Mouse (Mus musculus): Measurements from ENCODE around the gene Mettl13. TPM values are rescaled to one million over a fixed set of nuclear protein-coding genes. Genes with fewer than 3 reads are reported as not detected.

The Mettl13 gene
- polyA plus RNA-seq (2014; fragmentation: Nextera tagmentation; extraction: Ambion mirVana), result 20.5 and 23.1 TPM in 2 replicates

GRCm38 (mm10) chr1:162548016-162548916 is at the start of gene Mettl13:
Gene Mettl13 (minus strand): TSS chr1:162548551.
- Histone ChIP-seq H3K9ac (ENCODE audit: low read length) (peak within 1 kb of the TSS; percentile 72), H3K27me3 (ENCODE audit: control insufficient read depth, insufficient read depth, low read length) (no peaks in the 10 kb centered on the region), H3K27ac (ENCODE audit: low read depth, low read length) (no peak within 1 kb of the TSS), H3K4me3 (ENCODE audit: low read depth, low read length) (peak within 1 kb of the TSS; percentile 63), H3K9me3 (ENCODE audit: control insufficient read depth, low read length) (no peaks in the 10 kb centered on the region), H3K36me3 (ENCODE audit: control insufficient read depth, insufficient read depth, low read length) (peaks cover 6% of the 10 kb centered on the region; the same call in 1 of the 2 replicates), H3K4me1 (replicated peaks; ENCODE audit: control insufficient read depth, insufficient read depth, low read length) (0 out of 2 replicates have a peak, but pooled peaks cover 2% of the 10 kb centered on the region), H3K4me2 (ENCODE audit: low read depth, low read length, severe bottlenecking) (peak within 1 kb of the TSS; percentile 91)
- ATAC-seq (replicated peaks; ENCODE audit: low FRiP score) (peak; percentile 99), DNase-seq (ENCODE audit: low spot score) (peak; percentile 97)
- 1% methylated on average over 52 of the region's 52 CpGs for WGBS

DNA sequence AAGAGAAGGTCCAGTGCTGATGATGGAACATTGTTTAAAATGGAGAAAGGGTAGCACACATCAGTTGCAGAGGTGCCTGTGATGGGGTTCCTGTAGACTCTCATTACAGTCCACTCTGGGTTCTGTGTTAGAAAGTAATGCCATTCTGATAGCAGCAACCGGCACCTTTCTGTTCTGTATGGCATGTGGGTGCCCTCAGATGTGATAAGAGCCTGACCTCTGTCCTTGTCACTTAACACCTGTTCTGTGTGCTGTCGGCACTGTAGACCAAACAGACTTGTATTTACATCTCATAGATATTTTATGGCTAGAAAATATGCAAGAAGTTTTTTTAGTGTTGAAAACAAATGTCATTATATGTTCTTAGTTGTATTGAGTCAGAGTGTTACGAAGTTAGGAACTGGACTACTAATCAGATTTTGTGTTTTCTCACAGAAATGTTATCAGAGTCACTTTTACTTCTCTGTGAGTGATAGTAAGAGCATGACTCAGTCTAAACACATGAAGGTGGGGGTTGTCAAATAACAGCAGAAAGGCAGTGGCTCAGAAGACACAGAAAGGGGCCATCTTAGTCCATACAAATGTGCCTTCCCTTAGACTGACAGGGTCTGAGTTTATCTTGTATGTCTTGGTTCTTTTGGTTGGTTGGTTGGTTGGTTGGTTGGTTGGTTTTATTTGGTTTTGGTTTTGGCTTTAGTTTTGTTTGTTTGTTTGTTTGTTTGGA is 49.2 kb upstream of the Mettl13 start:
- ATAC-seq (replicated peaks; ENCODE audit: low FRiP score) (no peak), DNase-seq (ENCODE audit: low spot score) (no peak)
- Histone ChIP-seq H3K4me2 (ENCODE audit: low read depth, low read length, severe bottlenecking) (no peak overlapping the region), H3K4me1 (replicated peaks; ENCODE audit: control insufficient read depth, insufficient read depth, low read length) (no peaks in the 10 kb centered on the region), H3K27ac (ENCODE audit: low read depth, low read length) (no peak overlapping the region), H3K9ac (ENCODE audit: low read length) (no peak overlapping the region), H3K27me3 (ENCODE audit: control insufficient read depth, insufficient read depth, low read length) (no peaks in the 10 kb centered on the region), H3K9me3 (ENCODE audit: control insufficient read depth, low read length) (no peaks in the 10 kb centered on the region), H3K4me3 (ENCODE audit: low read depth, low read length) (no peak overlapping the region), H3K36me3 (ENCODE audit: control insufficient read depth, insufficient read depth, low read length) (no peaks in the 10 kb centered on the region)
- 86% methylated on average over 3 of the region's 3 CpGs for WGBS

DNA sequence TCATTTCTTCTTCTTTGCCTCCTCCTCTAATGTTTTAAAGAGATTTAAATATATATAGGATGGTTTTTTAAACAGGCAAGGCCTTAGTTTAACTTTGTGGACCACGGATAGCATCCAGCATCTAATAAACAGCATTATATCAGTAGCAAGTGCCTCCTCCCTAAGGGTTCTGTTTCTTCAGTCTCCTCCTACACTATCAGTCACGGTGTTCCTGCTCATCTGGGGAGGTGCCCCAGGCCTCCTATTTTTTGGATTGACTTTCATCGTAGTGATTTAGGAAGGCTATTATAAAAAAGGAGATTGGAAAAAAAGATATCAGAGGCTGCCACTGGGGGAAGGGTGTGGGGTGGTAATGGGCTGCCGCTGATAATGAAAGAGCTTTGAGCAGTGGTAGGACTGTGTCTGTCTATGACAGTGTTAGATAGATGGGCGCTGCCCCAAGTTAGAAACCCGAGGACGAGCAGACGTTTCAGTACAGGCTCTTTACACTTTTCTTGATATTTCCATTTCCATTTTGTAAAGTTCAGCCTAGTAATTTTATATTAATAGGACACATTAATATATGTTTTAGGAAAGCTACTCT is 42.2 kb upstream of the Mettl13 start:
- H3K4me2 ChIP-seq (ENCODE audit: low read depth, low read length, severe bottlenecking), result no peak overlapping the region
- H3K27me3 ChIP-seq (ENCODE audit: control insufficient read depth, insufficient read depth, low read length), result no peaks in the 10 kb centered on the region
- H3K4me3 ChIP-seq (ENCODE audit: low read depth, low read length), result no peak overlapping the region
- no peak overlapping the region for H3K9ac ChIP-seq (ENCODE audit: low read length)
- no peaks in the 10 kb centered on the region for H3K4me1 ChIP-seq (replicated peaks; ENCODE audit: control insufficient read depth, insufficient read depth, low read length)
- no peak for ATAC-seq (replicated peaks; ENCODE audit: low FRiP score)
- WGBS, result 87% methylated on average over 8 of the region's 8 CpGs
- H3K9me3 ChIP-seq (ENCODE audit: control insufficient read depth, low read length), result no peaks in the 10 kb centered on the region
- H3K36me3 ChIP-seq (ENCODE audit: control insufficient read depth, insufficient read depth, low read length), result no peaks in the 10 kb centered on the region
- DNase-seq (ENCODE audit: low spot score), result no peak
- no peak overlapping the region for H3K27ac ChIP-seq (ENCODE audit: low read depth, low read length)

- Histone ChIP-seq H3K27ac (ENCODE audit: low read depth, low read length) (no peak overlapping the region), H3K27me3 (ENCODE audit: control insufficient read depth, insufficient read depth, low read length) (no peaks in the 10 kb centered on the region), H3K4me3 (ENCODE audit: low read depth, low read length) (no peak overlapping the region), H3K4me2 (ENCODE audit: low read depth, low read length, severe bottlenecking) (no peak overlapping the region), H3K4me1 (replicated peaks; ENCODE audit: control insufficient read depth, insufficient read depth, low read length) (no peaks in the 10 kb centered on the region), H3K36me3 (ENCODE audit: control insufficient read depth, insufficient read depth, low read length) (no peaks in the 10 kb centered on the region), H3K9me3 (ENCODE audit: control insufficient read depth, low read length) (no peaks in the 10 kb centered on the region), H3K9ac (ENCODE audit: low read length) (no peak overlapping the region)
- DNase-seq (ENCODE audit: low spot score) (peak; percentile 77), ATAC-seq (replicated peaks; ENCODE audit: low FRiP score) (peak; percentile 92)
- 7% methylated on average over 9 of the region's 9 CpGs for WGBS
Measured at GRCm38 (mm10) chr1:162589443-162589842, 41.1 kb upstream of the Mettl13 start.

DNA sequence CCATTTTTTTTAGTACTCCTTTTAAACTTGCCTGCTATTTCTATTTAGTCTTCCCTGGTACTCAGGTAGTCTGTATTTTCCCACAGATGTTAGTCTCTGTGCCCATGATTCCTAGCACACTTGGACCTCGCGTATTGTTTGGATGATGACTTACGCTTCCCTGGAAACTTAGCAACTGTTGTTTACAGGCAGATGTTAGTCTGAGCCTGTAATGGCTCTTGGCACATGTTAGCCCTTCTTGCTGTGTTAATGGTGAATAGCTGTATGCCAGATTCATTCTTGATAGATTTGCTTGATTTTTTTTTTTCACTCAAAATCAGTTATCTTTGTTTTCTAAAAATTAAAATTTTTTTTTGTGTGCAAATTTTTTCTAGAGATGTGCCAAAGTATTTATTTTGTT is 40.3 kb upstream of the Mettl13 start:
- no peaks in the 10 kb centered on the region for H3K4me1 ChIP-seq (replicated peaks; ENCODE audit: control insufficient read depth, insufficient read depth, low read length)
- H3K27me3 ChIP-seq (ENCODE audit: control insufficient read depth, insufficient read depth, low read length), result no peaks in the 10 kb centered on the region
- no peak overlapping the region for H3K9ac ChIP-seq (ENCODE audit: low read length)
- DNase-seq (ENCODE audit: low spot score), result no peak
- H3K9me3 ChIP-seq (ENCODE audit: control insufficient read depth, low read length), result no peaks in the 10 kb centered on the region
- no peaks in the 10 kb centered on the region for H3K36me3 ChIP-seq (ENCODE audit: control insufficient read depth, insufficient read depth, low read length)
- no peak for ATAC-seq (replicated peaks; ENCODE audit: low FRiP score)
- 86% methylated on average over 3 of the region's 3 CpGs for WGBS
- H3K4me3 ChIP-seq (ENCODE audit: low read depth, low read length), result no peak overlapping the region
- no peak overlapping the region for H3K27ac ChIP-seq (ENCODE audit: low read depth, low read length)
- no peak overlapping the region for H3K4me2 ChIP-seq (ENCODE audit: low read depth, low read length, severe bottlenecking)

- no peaks in the 10 kb centered on the region for H3K36me3 ChIP-seq (ENCODE audit: control insufficient read depth, insufficient read depth, low read length)
- H3K27ac ChIP-seq (ENCODE audit: low read depth, low read length), result no peak overlapping the region
- no peaks in the 10 kb centered on the region for H3K9me3 ChIP-seq (ENCODE audit: control insufficient read depth, low read length)
- H3K4me1 ChIP-seq (replicated peaks; ENCODE audit: control insufficient read depth, insufficient read depth, low read length), result no peaks in the 10 kb centered on the region
- ATAC-seq (replicated peaks; ENCODE audit: low FRiP score) (no peak), DNase-seq (ENCODE audit: low spot score) (no peak)
- H3K9ac ChIP-seq (ENCODE audit: low read length), result no peak overlapping the region
- no peak overlapping the region for H3K4me2 ChIP-seq (ENCODE audit: low read depth, low read length, severe bottlenecking)
- WGBS, result 81% methylated on average over 4 of the region's 4 CpGs
- H3K4me3 ChIP-seq (ENCODE audit: low read depth, low read length), result no peak overlapping the region
- no peaks in the 10 kb centered on the region for H3K27me3 ChIP-seq (ENCODE audit: control insufficient read depth, insufficient read depth, low read length)
Measured at GRCm38 (mm10) chr1:162586282-162586681, 37.9 kb upstream of the Mettl13 start.

- no peak overlapping the region for H3K4me2 ChIP-seq (ENCODE audit: low read depth, low read length, severe bottlenecking)
- DNase-seq (ENCODE audit: low spot score) (no peak), ATAC-seq (replicated peaks; ENCODE audit: low FRiP score) (no peak)
- H3K27me3 ChIP-seq (ENCODE audit: control insufficient read depth, insufficient read depth, low read length), result no peaks in the 10 kb centered on the region
- 88% methylated on average over 2 of the region's 2 CpGs for WGBS
- no peaks in the 10 kb centered on the region for H3K36me3 ChIP-seq (ENCODE audit: control insufficient read depth, insufficient read depth, low read length)
- H3K9me3 ChIP-seq (ENCODE audit: control insufficient read depth, low read length), result no peaks in the 10 kb centered on the region
- H3K4me1 ChIP-seq (replicated peaks; ENCODE audit: control insufficient read depth, insufficient read depth, low read length), result no peaks in the 10 kb centered on the region
- no peak overlapping the region for H3K9ac ChIP-seq (ENCODE audit: low read length)
- no peak overlapping the region for H3K27ac ChIP-seq (ENCODE audit: low read depth, low read length)
- H3K4me3 ChIP-seq (ENCODE audit: low read depth, low read length), result no peak overlapping the region
Measured at GRCm38 (mm10) chr1:162582884-162583283, 34.5 kb upstream of the Mettl13 start.

- ATAC-seq (replicated peaks; ENCODE audit: low FRiP score) (no peak), DNase-seq (ENCODE audit: low spot score) (no peak)
- no peaks in the 10 kb centered on the region for H3K4me1 ChIP-seq (replicated peaks; ENCODE audit: control insufficient read depth, insufficient read depth, low read length)
- H3K4me3 ChIP-seq (ENCODE audit: low read depth, low read length), result no peak overlapping the region
- no peak overlapping the region for H3K4me2 ChIP-seq (ENCODE audit: low read depth, low read length, severe bottlenecking)
- no peak overlapping the region for H3K27ac ChIP-seq (ENCODE audit: low read depth, low read length)
- H3K27me3 ChIP-seq (ENCODE audit: control insufficient read depth, insufficient read depth, low read length), result no peaks in the 10 kb centered on the region
- H3K9ac ChIP-seq (ENCODE audit: low read length), result no peak overlapping the region
- WGBS, result 95% methylated on average over 3 of the region's 3 CpGs
- H3K9me3 ChIP-seq (ENCODE audit: control insufficient read depth, low read length), result no peaks in the 10 kb centered on the region; the same call in 1 of the 2 replicates
- H3K36me3 ChIP-seq (ENCODE audit: control insufficient read depth, insufficient read depth, low read length), result peaks cover 6% of the 10 kb centered on the region; the same call in 1 of the 2 replicates
Measured at GRCm38 (mm10) chr1:162575098-162575497, 26.7 kb upstream of the Mettl13 start.

Data from forebrain, embryonic 11.5 days (tissue).